Mouse (Mus musculus): ENCODE measurements at regions not wholly inside any gene's neighbourhood (a gene's known extent, or its start where the extent isn't known, plus 50 kb on each side); places are given as distances from the start of the nearest gene placed in this dataset.

GRCm38 (mm10) chr12:50118346-50118745 lies 530.6 kb downstream of the Prkd1 start:
- no peak for DNase-seq (ENCODE audit: low spot score in 2 of 2)

- DNase-seq (ENCODE audit: low spot score in 2 of 2), result no peak
Observed at GRCm38 (mm10) chr12:50122145-50122544, 526.8 kb downstream of the Prkd1 start.

- DNase-seq (ENCODE audit: low spot score in 2 of 2), result no peak
Observed at GRCm38 (mm10) chr12:50122971-50123370, 525.9 kb downstream of the Prkd1 start.

GRCm38 (mm10) chr12:50158143-50158542 lies 490.8 kb downstream of the Prkd1 start:
- DNase-seq (ENCODE audit: low spot score in 2 of 2), result no peak

GRCm38 (mm10) chr12:50187332-50187731 lies 461.6 kb downstream of the Prkd1 start:
- no peak for DNase-seq (ENCODE audit: low spot score in 2 of 2)

GRCm38 (mm10) chr12:50190892-50191539 lies 457.9 kb downstream of the Prkd1 start:
- no peak for DNase-seq (ENCODE audit: low spot score in 2 of 2)

- no peak for DNase-seq (ENCODE audit: low spot score in 2 of 2)
Observed at GRCm38 (mm10) chr12:50191733-50192612, 456.9 kb downstream of the Prkd1 start.

- DNase-seq (ENCODE audit: low spot score in 2 of 2), result no peak
Observed at GRCm38 (mm10) chr12:50193501-50193900, 455.4 kb downstream of the Prkd1 start.

- no peak for DNase-seq (ENCODE audit: low spot score in 2 of 2)
Observed at GRCm38 (mm10) chr12:50194714-50195113, 454.2 kb downstream of the Prkd1 start.

GRCm38 (mm10) chr12:50196339-50196738 lies 452.6 kb downstream of the Prkd1 start:
- DNase-seq (ENCODE audit: low spot score in 2 of 2), result no peak

GRCm38 (mm10) chr12:50241139-50241538 lies 407.8 kb downstream of the Prkd1 start:
- no peak for DNase-seq (ENCODE audit: low spot score in 2 of 2)

GRCm38 (mm10) chr12:50258901-50259300 lies 390.0 kb downstream of the Prkd1 start:
- DNase-seq (ENCODE audit: low spot score in 2 of 2), result no peak

GRCm38 (mm10) chr12:50261072-50261471 lies 387.8 kb downstream of the Prkd1 start:
- DNase-seq (ENCODE audit: low spot score in 2 of 2), result no peak

- DNase-seq (ENCODE audit: low spot score in 2 of 2), result no peak
Observed at GRCm38 (mm10) chr12:50273239-50273880, 375.5 kb downstream of the Prkd1 start.

GRCm38 (mm10) chr12:50281615-50282014 lies 367.3 kb downstream of the Prkd1 start:
- no peak for DNase-seq (ENCODE audit: low spot score in 2 of 2)
